Mouse (Mus musculus) G1E-ER4 (cell line): ENCODE measurements around the gene Cd3g. TPM values are rescaled to one million over a fixed set of nuclear protein-coding genes. Genes with fewer than 3 reads are reported as not detected.

ENCODE experiments used
- GATA1 ChIP-seq: IDR thresholded peaks from one replicate; pipeline ENCODE4 v1.8.0; 2012; ENCODE audit warnings: low read length, inconsistent platforms
- polyA plus RNA-seq: library from polyadenylated mRNA; stranded (reverse); fragments of >175 nt; gene quantifications from 2 replicates; pipeline ENCODE4 v1.2.3, GENCODE M21; 2012

The Cd3g gene
- polyA plus RNA-seq, 1 experiment, result 0.05 TPM

GRCm38 (mm10) chr9:44965126-44965832 is 15.0 kb downstream of the Cd3g start, which contains the start of gene Ube4a:
Ube4a (minus strand) TSS chr9:44965600.
- TF ChIP-seq GATA1, result no peak

GRCm38 (mm10) chr9:44954432-44954831 is 25.8 kb downstream of the Cd3g start:
- TF ChIP-seq GATA1, result no peak

DNA sequence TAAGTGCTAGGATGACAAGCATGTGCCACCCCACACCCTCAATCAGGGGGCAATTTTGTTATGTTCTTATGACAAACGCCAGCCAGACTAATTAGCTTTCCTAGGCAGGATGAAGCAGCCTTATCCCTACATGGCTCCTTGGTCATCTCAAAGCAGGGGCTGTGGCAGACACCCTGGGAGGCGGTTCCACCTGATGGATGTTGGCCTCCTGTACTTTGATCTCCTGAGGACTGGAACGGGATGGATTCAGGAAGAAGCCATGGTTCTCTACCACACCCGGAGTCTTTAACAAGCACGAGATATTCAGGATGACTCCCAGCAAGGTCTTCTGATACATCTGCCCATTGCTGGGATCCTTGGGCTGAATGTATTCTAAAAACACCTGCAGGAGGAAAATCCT is 32.4 kb downstream of the Cd3g start:
- no peak for TF ChIP-seq GATA1

GRCm38 (mm10) chr9:44946185-44946695 is 34.0 kb downstream of the Cd3g start:
- no peak for TF ChIP-seq GATA1

DNA sequence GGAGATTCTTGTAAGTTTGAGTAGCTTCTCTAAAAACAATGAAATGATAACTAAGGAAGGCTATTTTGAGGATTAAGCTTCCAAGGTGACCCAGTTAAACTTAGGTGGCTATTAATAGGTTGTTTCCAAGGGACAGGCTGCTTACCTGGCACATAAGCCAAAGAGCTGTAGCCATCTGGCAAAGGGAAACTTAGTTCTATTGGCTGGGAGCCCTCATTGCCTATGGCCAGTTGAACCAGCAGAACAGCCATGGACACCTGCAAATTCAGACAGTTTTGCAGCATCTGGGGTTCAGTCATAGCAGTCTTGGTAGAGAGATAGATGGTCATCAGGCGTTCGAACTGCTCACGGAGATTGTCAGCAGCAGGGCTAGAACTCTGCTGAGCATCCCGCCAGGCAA is 37.8 kb downstream of the Cd3g start:
- TF ChIP-seq GATA1, result no peak

GRCm38 (mm10) chr9:44941756-44942155 is 38.5 kb downstream of the Cd3g start:
- TF ChIP-seq GATA1, result no peak

- no peak for TF ChIP-seq GATA1
These were observed 58.7 kb downstream of the Cd3g start for GRCm38 (mm10) chr9:44921543-44921942.

- no peak for TF ChIP-seq GATA1
These were observed 59.1 kb downstream of the Cd3g start for GRCm38 (mm10) chr9:44921123-44921468.

DNA sequence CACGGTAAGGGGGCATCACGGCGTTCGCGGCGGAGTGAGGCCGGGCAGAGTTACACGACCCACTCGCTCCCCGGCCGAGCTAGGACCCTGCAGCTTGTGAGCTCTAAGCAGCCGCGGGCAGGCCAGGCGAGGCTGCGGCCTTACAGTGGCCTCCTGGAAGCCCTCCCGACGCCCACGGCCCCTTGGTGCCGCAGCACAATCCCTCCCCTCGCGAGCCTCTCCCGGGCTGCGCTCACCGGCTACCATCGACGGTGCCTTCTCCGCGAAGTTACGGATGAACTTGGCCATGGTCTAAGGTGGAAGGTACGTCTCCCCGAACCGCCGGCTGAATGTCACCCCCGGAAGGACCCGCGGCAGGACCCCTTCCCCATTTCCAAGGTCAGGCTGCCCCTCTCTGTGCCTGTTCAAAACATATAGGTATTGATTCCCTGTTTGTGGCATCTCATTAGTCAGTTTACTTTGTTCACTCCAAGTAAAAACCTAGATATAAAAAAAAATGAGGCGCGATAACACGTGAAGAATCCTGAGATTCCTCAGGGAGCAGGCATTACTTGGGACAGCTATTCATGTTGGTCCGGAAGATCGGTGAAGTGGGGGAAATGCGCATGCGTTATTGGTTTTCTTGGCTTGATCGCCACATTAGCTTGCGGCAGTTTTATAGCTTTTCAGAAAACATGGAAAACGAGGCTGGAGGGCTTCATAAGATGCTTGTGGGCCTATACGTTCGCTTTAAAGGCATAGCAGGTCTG is 59.7 kb downstream of the Cd3g start, which contains the start of gene Atp5l:
Gene Atp5l (minus strand): TSS at position 369 of the 749 bp plus-strand sequence.
- TF ChIP-seq GATA1, result no peak

DNA sequence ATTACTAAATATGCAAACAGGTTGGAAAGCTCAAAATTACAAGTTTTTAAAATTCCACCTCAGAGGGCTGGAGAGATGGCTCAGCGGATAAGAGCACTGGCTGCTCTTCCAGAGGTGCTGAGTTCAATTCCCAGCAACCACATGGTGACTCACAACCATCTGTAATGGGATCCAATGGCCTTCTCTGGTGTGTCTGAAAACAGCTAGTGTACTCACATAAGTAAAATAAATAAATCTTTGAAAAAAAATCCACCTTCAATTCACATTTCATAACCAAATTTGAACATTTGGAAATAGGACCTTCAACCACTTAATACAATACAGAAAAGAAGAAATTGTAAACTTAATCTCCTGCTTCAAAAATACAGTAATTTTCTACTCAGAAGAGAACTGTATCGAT is 60.6 kb downstream of the Cd3g start:
- TF ChIP-seq GATA1, result no peak

Other genes with a start within 250 kb of the Cd3g start
- 9.0 and 9.3 TPM in 2 replicates for gene Phldb1, start 245.2 kb downstream of the Cd3g start, polyA plus RNA-seq
- 10.5 and 18.3 TPM in 2 replicates for gene Arcn1, start 212.6 kb downstream of the Cd3g start, polyA plus RNA-seq
- 0.94 and 1.0 TPM in 2 replicates for gene Ift46, start 212.5 kb downstream of the Cd3g start, polyA plus RNA-seq
- gene Tmem25, start 181.1 kb downstream of the Cd3g start, polyA plus RNA-seq, result 0.17 TPM in 1 of 2 replicates, not detected in the other
- 0.45 and 0.76 TPM in 2 replicates for gene Ttc36, start 177.4 kb downstream of the Cd3g start, polyA plus RNA-seq
- gene Kmt2a, start 99.1 kb downstream of the Cd3g start, polyA plus RNA-seq, result 12.4 and 13.1 TPM in 2 replicates
- gene Atp5l, start 59.7 kb downstream of the Cd3g start, polyA plus RNA-seq, result 49.1 and 57.0 TPM in 2 replicates
- 1.8 and 2.0 TPM in 2 replicates for gene Ube4a, start 14.8 kb downstream of the Cd3g start, polyA plus RNA-seq
- not detected in 2 replicates for gene Cd3d, start 1.4 kb upstream of the Cd3g start, polyA plus RNA-seq
- not detected in 2 replicates for gene Cd3e, start 29.2 kb upstream of the Cd3g start, polyA plus RNA-seq
- gene Mpzl2, start 59.4 kb upstream of the Cd3g start, polyA plus RNA-seq, result not detected in 2 replicates
- 0.02 and 0.08 TPM in 2 replicates for gene Mpzl3, start 74.8 kb upstream of the Cd3g start, polyA plus RNA-seq
- not detected in 2 replicates for gene Jaml, start 98.8 kb upstream of the Cd3g start, polyA plus RNA-seq
- gene Scn2b, start 137.4 kb upstream of the Cd3g start, polyA plus RNA-seq, result not detected in 2 replicates
- gene Scn4b, start 158.0 kb upstream of the Cd3g start, polyA plus RNA-seq, result not detected in 2 replicates
- not detected in 2 replicates for gene BC049352, start 201.6 kb upstream of the Cd3g start, polyA plus RNA-seq
- gene Tmprss4, start 223.7 kb upstream of the Cd3g start, polyA plus RNA-seq, result not detected in 2 replicates